Mouse (Mus musculus): Measurements from ENCODE around the gene Gm5460. TPM values are rescaled to one million over a fixed set of nuclear protein-coding genes. Genes with fewer than 3 reads are reported as not detected.

The Gm5460 gene
- total RNA-seq (2015): not detected in 2 replicates
- total RNA-seq (2017): not detected in 2 replicates

GRCm38 (mm10) chr14:34016381-34016780 lies at the start of gene Gm5460:
Gm5460 (plus strand) TSS chr14:34016758.
- no peak for ATAC-seq (replicated peaks; ENCODE audit: poor library complexity)

GRCm38 (mm10) chr14:33972679-33973078 lies 43.9 kb upstream of the Gm5460 start:
- no peak for ATAC-seq (replicated peaks; ENCODE audit: poor library complexity)

GRCm38 (mm10) chr14:33974752-33975151 lies 41.8 kb upstream of the Gm5460 start:
- no peak for ATAC-seq (replicated peaks; ENCODE audit: poor library complexity)

GRCm38 (mm10) chr14:33977748-33978147 lies 38.8 kb upstream of the Gm5460 start:
- no peak for ATAC-seq (replicated peaks; ENCODE audit: poor library complexity)

- ATAC-seq (replicated peaks; ENCODE audit: poor library complexity): no peak
These were observed 37.9 kb upstream of the Gm5460 start, which contains the start of gene Zfp488 for GRCm38 (mm10) chr14:33978604-33979059. Zfp488 (minus strand) TSS chr14:33978764.

- ATAC-seq (replicated peaks; ENCODE audit: poor library complexity): no peak
These were observed 27.4 kb upstream of the Gm5460 start for GRCm38 (mm10) chr14:33989201-33989600.

- no peak for ATAC-seq (replicated peaks; ENCODE audit: poor library complexity)
These were observed 24.6 kb upstream of the Gm5460 start for GRCm38 (mm10) chr14:33991971-33992370.

GRCm38 (mm10) chr14:33993051-33993450 lies 23.5 kb upstream of the Gm5460 start:
- no peak for ATAC-seq (replicated peaks; ENCODE audit: poor library complexity)

GRCm38 (mm10) chr14:33993521-33994289 lies 22.9 kb upstream of the Gm5460 start:
- no peak for ATAC-seq (replicated peaks; ENCODE audit: poor library complexity)

GRCm38 (mm10) chr14:33997427-33997826 lies 19.1 kb upstream of the Gm5460 start:
- ATAC-seq (replicated peaks; ENCODE audit: poor library complexity): no peak

GRCm38 (mm10) chr14:34000076-34000475 lies 16.5 kb upstream of the Gm5460 start:
- no peak for ATAC-seq (replicated peaks; ENCODE audit: poor library complexity)

GRCm38 (mm10) chr14:34001445-34001844 lies 15.1 kb upstream of the Gm5460 start:
- no peak for ATAC-seq (replicated peaks; ENCODE audit: poor library complexity)

- ATAC-seq (replicated peaks; ENCODE audit: poor library complexity): no peak
These were observed 14.2 kb upstream of the Gm5460 start for GRCm38 (mm10) chr14:34002358-34002757.

GRCm38 (mm10) chr14:34015063-34015462 lies 1.5 kb upstream of the Gm5460 start, which contains the start of gene Gm30083:
Gm30083 (minus strand) TSS chr14:34015182.
- ATAC-seq (replicated peaks; ENCODE audit: poor library complexity): no peak

GRCm38 (mm10) chr14:34016938-34017337 lies 380 bp downstream of the Gm5460 start:
- ATAC-seq (replicated peaks; ENCODE audit: poor library complexity): no peak

- ATAC-seq (replicated peaks; ENCODE audit: poor library complexity): no peak
These were observed 10.2 kb downstream of the Gm5460 start for GRCm38 (mm10) chr14:34026710-34027109.

- ATAC-seq (replicated peaks; ENCODE audit: poor library complexity): no peak
These were observed 17.5 kb downstream of the Gm5460 start for GRCm38 (mm10) chr14:34033841-34034610.

GRCm38 (mm10) chr14:34041241-34041640 lies 24.7 kb downstream of the Gm5460 start:
- ATAC-seq (replicated peaks; ENCODE audit: poor library complexity): no peak

GRCm38 (mm10) chr14:34043341-34043740 lies 26.8 kb downstream of the Gm5460 start:
- ATAC-seq (replicated peaks; ENCODE audit: poor library complexity): no peak

GRCm38 (mm10) chr14:34050101-34050779 lies 33.7 kb downstream of the Gm5460 start:
- no peak for ATAC-seq (replicated peaks; ENCODE audit: poor library complexity)

GRCm38 (mm10) chr14:34052516-34052915 lies 36.0 kb downstream of the Gm5460 start, which contains the start of gene Antxrl:
Antxrl (plus strand) TSS chr14:34052707.
- ATAC-seq (replicated peaks; ENCODE audit: poor library complexity): no peak

Measured in megakaryocyte progenitor cell, adult 5-6 weeks (primary cell).